Mouse (Mus musculus): ENCODE results near the gene Vmn1r26. TPM values are rescaled to one million over a fixed set of nuclear protein-coding genes. Genes with fewer than 3 reads are reported as not detected.

The Vmn1r26 gene
- not detected in 2 replicates for polyA plus RNA-seq (2012; rRNA removed)

DNA sequence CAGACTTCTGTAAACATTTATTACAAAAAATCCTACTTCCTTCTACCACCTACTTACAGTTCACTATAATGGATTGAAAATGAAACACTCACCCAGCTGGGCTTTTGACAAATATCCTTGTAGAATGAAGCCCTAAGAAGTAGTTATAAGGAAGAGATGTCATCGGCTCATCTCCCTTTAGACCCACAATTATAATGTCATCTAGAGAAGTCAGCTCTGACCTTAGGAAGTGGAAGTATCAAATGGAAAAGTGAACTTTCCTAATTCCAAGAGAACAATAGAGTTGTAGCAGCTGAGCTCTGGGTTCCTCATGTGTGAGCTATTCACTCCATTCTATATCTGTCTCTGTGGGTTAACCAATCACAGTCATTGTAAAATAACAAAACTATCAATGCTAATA is at the start of gene Vmn1r26:
TSS of gene Vmn1r26 (minus strand) at position 101 of the 400 bp plus-strand sequence.

DNA sequence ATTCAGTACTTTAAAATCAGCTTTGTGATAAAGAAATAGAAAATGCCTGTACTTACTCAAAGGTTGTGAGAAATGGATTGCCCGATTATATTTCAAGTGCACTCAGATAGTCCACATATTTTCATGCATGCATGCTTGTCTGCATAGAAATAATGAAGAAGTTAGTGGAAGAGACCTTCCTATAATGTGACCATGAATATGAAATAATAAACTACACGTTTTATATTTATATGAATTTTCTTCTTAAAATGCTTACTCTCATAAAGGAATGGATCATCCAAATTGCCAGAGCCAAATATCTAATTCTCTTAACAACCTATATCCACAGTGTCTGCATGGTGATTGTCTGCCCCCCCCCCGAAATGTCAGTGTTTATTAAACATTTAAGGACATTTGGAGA is 34.2 kb downstream of the Vmn1r26 start, which contains the start of gene Vmn1r25:
TSS of gene Vmn1r25 (minus strand) at position 101 of the 400 bp plus-strand sequence.

DNA sequence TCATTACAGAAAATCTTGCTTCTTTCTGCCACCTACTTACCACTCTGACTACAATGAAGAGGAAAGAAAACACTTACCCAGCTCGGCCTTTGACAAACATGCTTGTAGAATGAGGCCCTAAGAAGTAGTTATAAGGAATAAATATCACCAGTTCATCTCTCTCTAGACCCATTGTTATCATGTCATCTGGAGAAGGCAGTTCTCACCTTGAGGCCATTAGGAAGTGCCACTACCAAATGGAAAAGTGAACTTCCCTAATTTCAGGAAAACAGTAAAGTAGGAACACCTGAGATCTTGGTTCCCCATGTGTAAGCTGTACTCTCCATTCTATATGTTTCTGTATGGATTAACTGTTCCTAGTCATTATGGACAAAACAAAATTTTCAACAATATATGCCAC is 53.6 kb downstream of the Vmn1r26 start, which contains the start of gene Vmn1r24:
TSS of gene Vmn1r24 (minus strand) at position 101 of the 400 bp plus-strand sequence.

Other genes starting within 250 kb of the Vmn1r26 start
- 53.5 and 67.7 TPM in 2 replicates for gene Vopp1, start 190.0 kb downstream of the Vmn1r26 start, polyA plus RNA-seq (2012; rRNA removed)
- not detected in 2 replicates for gene Vmn1r21, start 164.8 kb downstream of the Vmn1r26 start, polyA plus RNA-seq (2012; rRNA removed)
- not detected in 2 replicates for gene Vmn1r22, start 107.1 kb downstream of the Vmn1r26 start, polyA plus RNA-seq (2012; rRNA removed)
- not detected in 2 replicates for gene Vmn1r23, start 88.3 kb downstream of the Vmn1r26 start, polyA plus RNA-seq (2012; rRNA removed)
- not detected in 2 replicates for gene Vmn1r24, start 53.7 kb downstream of the Vmn1r26 start, polyA plus RNA-seq (2012; rRNA removed)
- gene Vmn1r25, start 34.3 kb downstream of the Vmn1r26 start, polyA plus RNA-seq (2012; rRNA removed): not detected in 2 replicates
- gene Vmn1r27, start 203.7 kb upstream of the Vmn1r26 start, polyA plus RNA-seq (2012; rRNA removed): not detected in 2 replicates
- gene Vmn1r28, start 246.9 kb upstream of the Vmn1r26 start, polyA plus RNA-seq (2012; rRNA removed): not detected in 2 replicates

Measured in central nervous system, embryonic 11.5 days (tissue).